Mouse (Mus musculus): ENCODE data around the gene Slc15a3. TPM values are rescaled to one million over a fixed set of nuclear protein-coding genes. Genes with fewer than 3 reads are reported as not detected.

Gene Slc15a3
- polyA plus RNA-seq, 1 experiment from 2014 or later: 0.20 TPM

- Histone ChIP-seq H3K36me3 (peaks cover 47% of the 10 kb centered on the region), H3K27ac (no peak overlapping the region)
- 91% methylated on average over 3 of the region's 3 CpGs for WGBS
Observed at GRCm38 (mm10) chr19:10855422-10855821, 15.9 kb downstream of the Slc15a3 start.

GRCm38 (mm10) chr19:10856520-10856919, 17.0 kb downstream of the Slc15a3 start:
- Histone ChIP-seq H3K4me1 (no peaks in the 10 kb centered on the region), H3K4me3 (no peak overlapping the region), H3K4me2 (replicated peaks) (no peak overlapping the region), H3K27ac (peak overlapping the region; percentile 10; the same call in 1 of the 2 replicates), H3K9me3 (no peaks in the 10 kb centered on the region), H3K9ac (no peak overlapping the region), H3K27me3 (replicated peaks) (no peaks in the 10 kb centered on the region), H3K36me3 (peaks cover 58% of the 10 kb centered on the region)
- ATAC-seq (ENCODE audit: low FRiP score, low read depth): no peak
- 61% methylated on average over 2 of the region's 2 CpGs for WGBS

More at GRCm38 (mm10) chr19:10855422-10855821, 15.9 kb downstream of the Slc15a3 start:
- Histone ChIP-seq H3K27me3 (replicated peaks) (no peaks in the 10 kb centered on the region), H3K4me2 (replicated peaks) (no peak overlapping the region), H3K9me3 (no peaks in the 10 kb centered on the region), H3K9ac (no peak overlapping the region), H3K4me1 (no peaks in the 10 kb centered on the region), H3K4me3 (no peak overlapping the region)
- no peak for ATAC-seq (ENCODE audit: low FRiP score, low read depth)

- ATAC-seq (ENCODE audit: low FRiP score, low read depth): no peak
- Histone ChIP-seq H3K4me1 (no peaks in the 10 kb centered on the region), H3K27me3 (replicated peaks) (no peaks in the 10 kb centered on the region), H3K27ac (no peak overlapping the region), H3K9me3 (no peaks in the 10 kb centered on the region), H3K36me3 (peaks cover 93% of the 10 kb centered on the region), H3K4me3 (no peak overlapping the region), H3K4me2 (replicated peaks) (no peak overlapping the region), H3K9ac (no peak overlapping the region)
- WGBS: 51% methylated on average over 22 of the region's 22 CpGs
Observed at GRCm38 (mm10) chr19:10860072-10860497, 20.6 kb downstream of the Slc15a3 start.

- WGBS: 89% methylated on average over 13 of the region's 13 CpGs
- Histone ChIP-seq H3K9ac (no peak overlapping the region), H3K36me3 (peaks cover 62% of the 10 kb centered on the region), H3K27me3 (replicated peaks) (no peaks in the 10 kb centered on the region), H3K4me1 (peaks cover 26% of the 10 kb centered on the region), H3K4me2 (replicated peaks) (no peak overlapping the region), H3K4me3 (no peak overlapping the region), H3K9me3 (no peaks in the 10 kb centered on the region), H3K27ac (no peak overlapping the region)
- ATAC-seq (ENCODE audit: low FRiP score, low read depth): no peak
Observed at GRCm38 (mm10) chr19:10866351-10866750, 26.8 kb downstream of the Slc15a3 start.

- WGBS: 31% methylated on average over 5 of the region's 5 CpGs
- Histone ChIP-seq H3K27ac (no peak overlapping the region), H3K4me1 (peaks cover 26% of the 10 kb centered on the region), H3K4me3 (peak overlapping the region; percentile 85), H3K9me3 (no peaks in the 10 kb centered on the region), H3K4me2 (replicated peaks) (peak overlapping the region; percentile 83), H3K9ac (peak overlapping the region; percentile 93), H3K36me3 (peaks cover 62% of the 10 kb centered on the region), H3K27me3 (replicated peaks) (no peaks in the 10 kb centered on the region)
- no peak for ATAC-seq (ENCODE audit: low FRiP score, low read depth)
Observed at GRCm38 (mm10) chr19:10867946-10868622, 28.6 kb downstream of the Slc15a3 start.

GRCm38 (mm10) chr19:10868623-10869141, 29.2 kb downstream of the Slc15a3 start:
- Histone ChIP-seq H3K9me3 (no peaks in the 10 kb centered on the region), H3K4me1 (peaks cover 26% of the 10 kb centered on the region), H3K4me2 (replicated peaks) (peak overlapping the region; percentile 83), H3K36me3 (peaks cover 62% of the 10 kb centered on the region), H3K27me3 (replicated peaks) (no peaks in the 10 kb centered on the region), H3K9ac (peak overlapping the region; percentile 93), H3K27ac (no peak overlapping the region), H3K4me3 (peak overlapping the region; percentile 85)
- peak; percentile 32 for ATAC-seq (ENCODE audit: low FRiP score, low read depth)
- under 1% methylated on average over 17 of the region's 17 CpGs for WGBS

GRCm38 (mm10) chr19:10869241-10869885, 29.8 kb downstream of the Slc15a3 start:
- H3K36me3 ChIP-seq: peaks cover 62% of the 10 kb centered on the region
- no peaks in the 10 kb centered on the region for H3K27me3 ChIP-seq (replicated peaks)
- peak overlapping the region; percentile 93 for H3K9ac ChIP-seq

GRCm38 (mm10) chr19:10869886-10870527, 30.5 kb downstream of the Slc15a3 start, which contains the start of gene Tmem132a:
Tmem132a (minus strand) TSS chr19:10869940.
- Histone ChIP-seq H3K4me1 (peaks cover 26% of the 10 kb centered on the region), H3K27ac (peak within 1 kb of the TSS; percentile 82), H3K4me3 (peak within 1 kb of the TSS; percentile 85), H3K4me2 (replicated peaks) (peak within 1 kb of the TSS; percentile 83), H3K36me3 (peaks cover 57% of the 10 kb centered on the region), H3K9ac (peak within 1 kb of the TSS; percentile 93), H3K9me3 (no peaks in the 10 kb centered on the region), H3K27me3 (replicated peaks) (no peaks in the 10 kb centered on the region)
- 4% methylated on average over 8 of the region's 8 CpGs for WGBS
- ATAC-seq (ENCODE audit: low FRiP score, low read depth): peak; percentile 27; the same call in 1 of the 2 replicates

More at GRCm38 (mm10) chr19:10869241-10869885, 29.8 kb downstream of the Slc15a3 start:
- H3K4me2 ChIP-seq (replicated peaks): peak overlapping the region; percentile 83
- H3K9me3 ChIP-seq: no peaks in the 10 kb centered on the region
- peak; percentile 93 for ATAC-seq (ENCODE audit: low FRiP score, low read depth)
- WGBS: under 1% methylated on average over 42 of the region's 43 CpGs
- peaks cover 26% of the 10 kb centered on the region for H3K4me1 ChIP-seq
- H3K4me3 ChIP-seq: peak overlapping the region; percentile 85
- peak overlapping the region; percentile 82 for H3K27ac ChIP-seq

- H3K4me2 ChIP-seq (replicated peaks): no peak overlapping the region
- no peak for ATAC-seq (ENCODE audit: low FRiP score, low read depth)
- H3K36me3 ChIP-seq: peaks cover 50% of the 10 kb centered on the region
- no peak overlapping the region for H3K4me3 ChIP-seq
- peaks cover 26% of the 10 kb centered on the region for H3K4me1 ChIP-seq
- no peak overlapping the region for H3K9ac ChIP-seq
- H3K27ac ChIP-seq: no peak overlapping the region
- H3K9me3 ChIP-seq: no peaks in the 10 kb centered on the region
- 93% methylated on average over 3 of the region's 3 CpGs for WGBS
- no peaks in the 10 kb centered on the region for H3K27me3 ChIP-seq (replicated peaks)
Observed at GRCm38 (mm10) chr19:10870676-10871075, 31.1 kb downstream of the Slc15a3 start.

- no peak overlapping the region for H3K4me2 ChIP-seq (replicated peaks)
- ATAC-seq (ENCODE audit: low FRiP score, low read depth): no peak
- H3K36me3 ChIP-seq: peaks cover 43% of the 10 kb centered on the region
- no peak overlapping the region for H3K9ac ChIP-seq
- WGBS: 80% methylated on average over 14 of the region's 14 CpGs
- H3K27ac ChIP-seq: no peak overlapping the region
- H3K4me3 ChIP-seq: no peak overlapping the region
- no peaks in the 10 kb centered on the region for H3K9me3 ChIP-seq
- no peaks in the 10 kb centered on the region for H3K27me3 ChIP-seq (replicated peaks)
- H3K4me1 ChIP-seq: peaks cover 26% of the 10 kb centered on the region
Observed at GRCm38 (mm10) chr19:10871328-10871961, 31.9 kb downstream of the Slc15a3 start.

GRCm38 (mm10) chr19:10878201-10878837, 38.8 kb downstream of the Slc15a3 start:
- no peak overlapping the region for H3K4me3 ChIP-seq
- H3K9ac ChIP-seq: no peak overlapping the region
- no peaks in the 10 kb centered on the region for H3K27me3 ChIP-seq (replicated peaks)
- WGBS: 94% methylated on average over 7 of the region's 7 CpGs
- peaks cover 12% of the 10 kb centered on the region for H3K36me3 ChIP-seq
- no peak overlapping the region for H3K27ac ChIP-seq
- H3K4me2 ChIP-seq (replicated peaks): no peak overlapping the region
- no peaks in the 10 kb centered on the region for H3K9me3 ChIP-seq
- ATAC-seq (ENCODE audit: low FRiP score, low read depth): no peak
- peaks cover 18% of the 10 kb centered on the region for H3K4me1 ChIP-seq
